ENCODE assay signal across 23 mouse cellular contexts in genomic region chr2:9782698-9783097, GRCm38 (mm10).
"Had no signal": no experiment of that assay in that cellular context is flagged by ENCODE, and none has a peak within 500 bp of the region (broad histone marks: within the 10 kb centered on the region; RNA-seq: fewer than 3 reads in every experiment).

No protein-coding gene starts in this region.

- DNase-seq: gastrocnemius, postnatal 14 days; gastrocnemius, postnatal 36 days; heart, adult 2 months; heart, postnatal 14 days; heart, postnatal 36 days; kidney, adult 18-20 months; kidney, adult 9 months; kidney, postnatal 10 days; kidney, postnatal 36 days; layer of hippocampus, adult 9-11 months; layer of hippocampus, postnatal 36 days; left cerebral cortex, postnatal 4 days; liver; liver, embryonic 13.5 days; liver, postnatal 0 days had no signal

- H3K9me3 ChIP-seq: heart, embryonic 12.5 days; hindbrain, embryonic 13.5 days; hindbrain, embryonic 15.5 days; limb, embryonic 12.5 days; liver, embryonic 13.5 days; liver, embryonic 15.5 days had no signal

- H3K4me2 ChIP-seq: heart, embryonic 12.5 days; hindbrain, embryonic 13.5 days; hindbrain, embryonic 15.5 days; limb, embryonic 12.5 days; liver, embryonic 11.5 days; liver, embryonic 13.5 days; liver, embryonic 15.5 days had no signal

- ATAC-seq: hindbrain, postnatal 0 days; intestine, embryonic 16.5 days; liver, postnatal 0 days had no signal

- H3K27ac ChIP-seq: heart, adult 2 months; hindbrain, embryonic 13.5 days; hindbrain, embryonic 15.5 days; hindbrain, postnatal 0 days; limb, embryonic 12.5 days; liver, embryonic 13.5 days; liver, embryonic 15.5 days had no signal

- H3K4me1 ChIP-seq: hindbrain, embryonic 13.5 days; hindbrain, embryonic 15.5 days; limb, embryonic 12.5 days; liver, embryonic 13.5 days; liver, embryonic 15.5 days had no signal

- H3K27me3 ChIP-seq: heart, embryonic 12.5 days; hindbrain, embryonic 13.5 days; hindbrain, embryonic 15.5 days; limb, embryonic 12.5 days; liver, embryonic 13.5 days; liver, embryonic 15.5 days had no signal

- H3K9ac ChIP-seq: heart, embryonic 12.5 days; hindbrain, embryonic 13.5 days; hindbrain, embryonic 15.5 days; limb, embryonic 12.5 days; liver, embryonic 13.5 days; liver, embryonic 15.5 days; liver, postnatal 0 days had no signal

- H3K36me3 ChIP-seq: heart, embryonic 12.5 days; hindbrain, embryonic 13.5 days; hindbrain, embryonic 15.5 days; limb, embryonic 12.5 days; liver, embryonic 13.5 days; liver, embryonic 15.5 days had no signal

- H3K4me3 ChIP-seq: heart, adult 2 months; heart, embryonic 12.5 days; hindbrain, embryonic 13.5 days; hindbrain, embryonic 15.5 days; limb, embryonic 12.5 days; liver, embryonic 13.5 days; liver, embryonic 15.5 days had no signal
